Mouse (Mus musculus): Measurements from ENCODE around the gene Fmc1.

- TF ChIP-seq POLR2A (IDR thresholded peaks at IDR 0.05; ENCODE audit: extremely low read depth, insufficient read depth, low read length) = peak; percentile 22; the same call in 1 of the 2 replicates
- TF ChIP-seq CTCF (IDR thresholded peaks at IDR 0.05; ENCODE audit: extremely low read depth, insufficient read depth, low read length) = no peak
Observed at GRCm38 (mm10) chr6:38550250-38551061, 17.2 kb downstream of the Fmc1 start.
